Mouse (Mus musculus) hindlimb bud, embryonic 11.5 days (tissue): ENCODE measurements around the gene Cep128.

ENCODE experiments used
- DNase-seq: peaks from one replicate; pipeline ENCODE4 v3.0.0-alpha.2; 2012; ENCODE audit warnings: low read depth, low spot score; ENCODE audit errors: extremely low spot score

The Cep128 gene

GRCm38 (mm10) chr12:91183928-91184327 lies 200.3 kb downstream of the Cep128 start:
- no peak for DNase-seq

GRCm38 (mm10) chr12:91183304-91183855 lies 200.8 kb downstream of the Cep128 start:
- no peak for DNase-seq

GRCm38 (mm10) chr12:91176808-91177526 lies 207.2 kb downstream of the Cep128 start:
- DNase-seq = no peak

GRCm38 (mm10) chr12:91171613-91172012 lies 212.6 kb downstream of the Cep128 start:
- DNase-seq = no peak

GRCm38 (mm10) chr12:91161015-91161730 lies 223.0 kb downstream of the Cep128 start:
- DNase-seq = no peak

GRCm38 (mm10) chr12:91158481-91158880 lies 225.7 kb downstream of the Cep128 start:
- DNase-seq = no peak

- no peak for DNase-seq
Measured at GRCm38 (mm10) chr12:91154052-91154451, 230.2 kb downstream of the Cep128 start.

GRCm38 (mm10) chr12:91149152-91149551 lies 235.1 kb downstream of the Cep128 start:
- DNase-seq = no peak

GRCm38 (mm10) chr12:91134740-91135517 lies 249.3 kb downstream of the Cep128 start:
- DNase-seq = no peak

GRCm38 (mm10) chr12:91115054-91115453 lies 269.2 kb downstream of the Cep128 start:
- no peak for DNase-seq

GRCm38 (mm10) chr12:91103316-91103715 lies 280.9 kb downstream of the Cep128 start:
- no peak for DNase-seq

GRCm38 (mm10) chr12:91097869-91098268 lies 286.3 kb downstream of the Cep128 start:
- no peak for DNase-seq

GRCm38 (mm10) chr12:91096197-91096596 lies 288.0 kb downstream of the Cep128 start:
- no peak for DNase-seq

- no peak for DNase-seq
Measured at GRCm38 (mm10) chr12:91088271-91088670, 295.9 kb downstream of the Cep128 start.

GRCm38 (mm10) chr12:91085967-91086366 lies 298.2 kb downstream of the Cep128 start:
- no peak for DNase-seq

- DNase-seq = no peak
Measured at GRCm38 (mm10) chr12:91075600-91075999, 308.6 kb downstream of the Cep128 start.

GRCm38 (mm10) chr12:91070551-91071045 lies 313.6 kb downstream of the Cep128 start:
- DNase-seq = no peak

GRCm38 (mm10) chr12:91067083-91067441 lies 317.1 kb downstream of the Cep128 start:
- no peak for DNase-seq

GRCm38 (mm10) chr12:91066286-91067082 lies 317.7 kb downstream of the Cep128 start:
- DNase-seq = no peak

GRCm38 (mm10) chr12:91065423-91065822 lies 318.8 kb downstream of the Cep128 start:
- no peak for DNase-seq
